Mouse (Mus musculus) liver, embryonic 11.5 days (tissue): ENCODE data around the gene Cd59b. TPM values are rescaled to one million over a fixed set of nuclear protein-coding genes. Genes with fewer than 3 reads are reported as not detected.
"Not testable (repeated sequence)": the region's sequence is repeated elsewhere in the genome, so short reads cannot be mapped to it uniquely, and the experiment has no call there.

Experiments used
- ATAC-seq: fragments of 200-750 bp; cut with Nextera tagmentation; replicated peaks from 2 replicates; pipeline ENCODE4 v1.8.0; 2017; ENCODE audit warnings: moderate number of reproducible peaks, mild to moderate bottlenecking, moderate TSS enrichment, moderate library complexity; ENCODE audit not compliant: low FRiP score
- DNase-seq: peaks from one replicate; pipeline ENCODE4 v3.0.0-alpha.2; 2017; ENCODE audit warnings: low spot score
- H3K27ac ChIP-seq: fragments of 300-500 bp; sonication (generic); 2 replicates; pipeline ENCODE4 v1.5.1; 2014; ENCODE audit warnings: mild to moderate bottlenecking, low read depth, low read length, control low read depth
- H3K27me3 ChIP-seq: fragments of 300-500 bp; sonication (generic); replicated peaks from 2 replicates; pipeline ENCODE4 v1.6.1; 2014; ENCODE audit warnings: low read length, mixed read lengths; ENCODE audit not compliant: control insufficient read depth, insufficient read depth
- H3K36me3 ChIP-seq: fragments of 300-500 bp; sonication (generic); 2 replicates; pipeline ENCODE4 v1.6.1; 2014; ENCODE audit warnings: mild to moderate bottlenecking, low read length, moderate library complexity, mixed read lengths; ENCODE audit not compliant: control insufficient read depth, insufficient read depth
- H3K4me1 ChIP-seq: fragments of 300-500 bp; sonication (generic); replicated peaks from 2 replicates; pipeline ENCODE4 v1.6.1; 2014; ENCODE audit warnings: low read length, mixed read lengths; ENCODE audit not compliant: control insufficient read depth, insufficient read depth
- H3K4me2 ChIP-seq: fragments of 300-500 bp; sonication (generic); 2 replicates; pipeline ENCODE4 v1.6.1; 2014; ENCODE audit warnings: mild to moderate bottlenecking, control low read depth, moderate library complexity
- H3K4me3 ChIP-seq: fragments of 300-500 bp; sonication (generic); 2 replicates; pipeline ENCODE4 v1.5.1; 2014; ENCODE audit warnings: low read depth, low read length, control low read depth
- H3K9ac ChIP-seq: fragments of 300-500 bp; sonication (generic); 2 replicates; pipeline ENCODE4 v1.6.1; 2014; ENCODE audit warnings: low read depth, low read length, control low read depth
- H3K9me3 ChIP-seq: fragments of 300-500 bp; sonication (generic); 2 replicates; pipeline ENCODE4 v1.6.1; 2016; ENCODE audit warnings: low read length, inconsistent platforms, mixed read lengths; ENCODE audit not compliant: control insufficient read depth
- WGBS: fragments of 180-500 bp; shearing (Covaris S2); extraction: QIAGEN DNeasy Blood & Tissue Kit; methylation state at CpG from one replicate; pipeline ENCODE4 v1.1.7; 2014; 5-methylcytosine and 5-hydroxymethylcytosine counted together
- polyA plus RNA-seq: library from polyadenylated mRNA; unstranded; fragments of >200 nt; fragmentation: Nextera tagmentation; extraction: Ambion mirVana; gene quantifications from 2 replicates; pipeline ENCODE4 v1.2.1, GENCODE M21; 2014

Cd59b gene
- polyA plus RNA-seq, 1 experiment from 2014 or later = 10.6 TPM

DNA sequence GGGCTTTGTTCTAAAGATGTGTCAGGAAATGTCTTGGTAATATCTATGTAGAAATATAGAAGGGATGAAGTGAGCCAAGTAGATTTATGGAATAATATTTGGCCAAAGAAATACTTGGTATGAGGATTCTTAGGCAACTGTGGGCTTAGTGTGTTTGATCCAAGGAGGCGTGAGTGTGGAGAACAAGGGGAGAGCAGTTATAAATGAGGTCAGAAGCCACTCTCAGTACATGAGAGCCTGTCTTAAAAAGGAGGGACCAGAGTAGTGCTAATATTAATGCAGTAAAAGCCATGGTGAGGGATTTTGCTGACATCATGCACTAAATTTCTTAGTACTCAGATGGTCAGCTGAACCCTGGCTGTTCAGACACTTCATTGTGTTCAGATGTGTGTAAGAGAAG, 11.3 kb upstream of the Cd59b start:
- no peak overlapping the region for H3K9ac ChIP-seq
- H3K27ac ChIP-seq = no peak overlapping the region
- H3K4me1 ChIP-seq = no peaks in the 10 kb centered on the region; the same call in 1 of the 2 replicates
- H3K36me3 ChIP-seq = peaks cover 26% of the 10 kb centered on the region
- no peak for DNase-seq
- H3K4me3 ChIP-seq = no peak overlapping the region
- WGBS = 85% methylated on average over 1 of the region's 1 CpGs
- no peak for ATAC-seq
- H3K4me2 ChIP-seq = no peak overlapping the region
- H3K27me3 ChIP-seq = no peaks in the 10 kb centered on the region
- no peaks in the 10 kb centered on the region for H3K9me3 ChIP-seq

DNA sequence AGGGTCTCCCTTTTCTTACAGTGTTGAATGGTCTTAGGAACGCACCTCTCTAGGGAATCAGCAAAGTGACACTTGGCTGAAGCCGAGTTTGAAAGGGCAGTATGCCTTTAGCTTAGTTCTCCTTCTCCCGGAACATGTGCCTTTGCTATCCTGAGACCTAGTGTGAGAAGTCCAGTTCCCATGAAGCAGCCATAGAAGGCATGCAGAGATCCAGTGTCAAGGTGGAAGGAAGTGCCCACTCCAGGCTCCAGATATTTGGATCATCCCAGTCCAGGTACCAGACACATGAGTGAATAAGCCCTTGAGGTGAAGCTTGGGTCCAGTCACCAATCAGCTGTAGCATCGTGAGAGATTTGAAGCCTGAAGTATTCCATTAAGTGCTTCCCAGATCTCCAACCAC, 10.7 kb upstream of the Cd59b start:
- Histone ChIP-seq H3K27me3 (no peaks in the 10 kb centered on the region), H3K4me1 (peaks cover 2% of the 10 kb centered on the region), H3K9me3 (no peaks in the 10 kb centered on the region), H3K4me3 (no peak overlapping the region), H3K4me2 (no peak overlapping the region), H3K9ac (no peak overlapping the region), H3K27ac (no peak overlapping the region), H3K36me3 (peaks cover 26% of the 10 kb centered on the region)
- WGBS = 93% methylated on average over 4 of the region's 4 CpGs
- DNase-seq (no peak), ATAC-seq (no peak)

DNA sequence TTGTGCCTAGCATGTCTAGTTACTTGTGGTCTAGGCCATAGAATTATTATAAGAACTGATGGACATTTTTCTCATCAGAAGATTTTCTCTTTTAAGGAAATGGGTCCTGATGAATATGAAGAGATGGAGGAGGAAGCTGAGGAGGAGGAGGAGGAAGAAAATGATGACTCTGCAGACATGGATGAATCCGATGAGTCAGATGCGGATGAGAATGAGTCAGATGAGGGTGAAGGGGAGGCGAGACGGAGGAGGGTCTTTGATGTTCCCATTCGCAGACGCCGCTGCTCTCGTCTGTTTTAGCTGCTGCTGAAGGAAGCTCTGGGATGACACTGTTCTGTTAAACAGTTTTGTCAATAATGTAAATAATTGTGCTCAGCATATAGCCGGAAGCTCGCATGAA, 9.9 kb upstream of the Cd59b start:
- peaks cover 5% of the 10 kb centered on the region for H3K4me1 ChIP-seq
- WGBS = 88% methylated on average over 10 of the region's 10 CpGs
- ATAC-seq = no peak
- H3K4me2 ChIP-seq = no peak overlapping the region
- H3K9ac ChIP-seq = no peak overlapping the region
- H3K27ac ChIP-seq = no peak overlapping the region; the same call in 1 of the 2 replicates
- no peak overlapping the region for H3K4me3 ChIP-seq
- H3K36me3 ChIP-seq = peaks cover 22% of the 10 kb centered on the region
- H3K27me3 ChIP-seq = no peaks in the 10 kb centered on the region
- no peak for DNase-seq
- H3K9me3 ChIP-seq = no peaks in the 10 kb centered on the region

DNA sequence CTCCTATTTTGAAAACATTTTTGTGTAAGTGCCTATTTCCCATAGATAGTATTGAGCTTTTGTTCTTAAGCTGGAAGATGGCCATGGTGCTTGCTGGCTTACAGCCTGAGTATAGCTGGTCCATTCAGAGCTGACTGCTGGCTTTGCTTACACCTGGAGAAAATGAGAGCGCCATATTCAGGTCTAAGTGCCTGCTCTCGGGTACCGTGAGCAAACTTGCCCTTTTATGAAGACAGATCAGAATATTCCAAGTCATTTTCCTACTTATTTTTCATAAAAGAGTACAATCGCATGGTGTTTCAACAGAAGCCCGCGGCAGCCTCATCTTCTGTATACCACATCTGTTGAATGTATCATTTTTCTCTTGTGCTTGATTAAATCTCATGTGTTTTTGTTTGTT, 8.7 kb upstream of the Cd59b start:
- Histone ChIP-seq H3K4me3 (no peak overlapping the region), H3K4me1 (peaks cover 5% of the 10 kb centered on the region), H3K27me3 (no peaks in the 10 kb centered on the region), H3K36me3 (peaks cover 16% of the 10 kb centered on the region), H3K27ac (no peak overlapping the region), H3K9ac (no peak overlapping the region), H3K9me3 (no peaks in the 10 kb centered on the region), H3K4me2 (no peak overlapping the region)
- ATAC-seq (no peak), DNase-seq (no peak)
- WGBS = 96% methylated on average over 6 of the region's 6 CpGs

DNA sequence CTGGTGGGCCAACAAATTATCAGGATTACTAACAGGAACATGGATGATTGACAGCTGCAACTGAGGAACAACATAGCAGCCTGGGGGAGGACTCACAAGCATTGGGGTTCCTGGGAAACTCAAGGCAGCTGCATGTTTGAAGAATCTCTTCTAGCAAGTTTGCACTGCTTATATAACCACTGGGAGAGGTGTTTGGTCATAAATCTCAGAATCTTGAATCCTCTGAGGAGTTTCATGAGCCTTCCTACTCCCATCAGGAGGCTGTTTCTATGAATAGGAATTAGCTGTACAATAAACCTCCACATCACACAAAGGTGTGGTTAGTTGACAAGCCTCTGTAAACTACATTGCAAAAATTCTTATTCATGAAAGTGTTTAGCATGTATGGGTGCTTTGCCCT, 7.0 kb upstream of the Cd59b start:
- H3K9ac ChIP-seq = no peak overlapping the region
- no peak overlapping the region for H3K27ac ChIP-seq
- H3K36me3 ChIP-seq = peaks cover 16% of the 10 kb centered on the region
- ATAC-seq = no peak
- no peaks in the 10 kb centered on the region for H3K27me3 ChIP-seq
- H3K4me3 ChIP-seq = no peak overlapping the region
- DNase-seq = no peak
- H3K4me1 ChIP-seq = peaks cover 5% of the 10 kb centered on the region
- no peak overlapping the region for H3K4me2 ChIP-seq
- no peaks in the 10 kb centered on the region for H3K9me3 ChIP-seq

DNA sequence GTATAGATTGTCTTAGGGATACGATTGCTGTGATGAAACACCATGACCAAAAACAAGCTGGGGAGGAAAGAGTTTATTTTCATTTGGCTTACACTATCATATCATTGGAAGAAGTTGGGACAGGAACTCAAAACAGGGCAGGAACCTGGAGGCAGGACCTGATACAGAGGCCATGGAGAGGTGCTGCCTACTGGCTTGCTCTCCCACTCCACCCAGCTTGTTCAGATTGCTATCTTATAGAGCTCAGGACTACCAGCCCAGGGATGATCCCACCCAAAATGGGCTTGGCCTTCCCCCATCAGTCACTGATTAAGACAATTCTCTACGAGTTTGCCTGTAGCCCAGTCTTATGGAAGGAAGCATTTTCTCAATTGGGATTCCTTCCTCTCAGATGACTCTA, 5.5 kb upstream of the Cd59b start:
- peaks cover 5% of the 10 kb centered on the region; the same call in 1 of the 2 replicates for H3K4me1 ChIP-seq
- no peak overlapping the region for H3K27ac ChIP-seq
- no peak overlapping the region for H3K4me2 ChIP-seq
- no peaks in the 10 kb centered on the region for H3K27me3 ChIP-seq
- ATAC-seq (peak; percentile 60; the same call in 1 of the 2 replicates), DNase-seq (no peak)
- WGBS = 66% methylated on average over 2 of the region's 2 CpGs
- peaks cover 14% of the 10 kb centered on the region for H3K36me3 ChIP-seq
- no peak overlapping the region for H3K4me3 ChIP-seq
- H3K9ac ChIP-seq = no peak overlapping the region
- no peaks in the 10 kb centered on the region for H3K9me3 ChIP-seq

DNA sequence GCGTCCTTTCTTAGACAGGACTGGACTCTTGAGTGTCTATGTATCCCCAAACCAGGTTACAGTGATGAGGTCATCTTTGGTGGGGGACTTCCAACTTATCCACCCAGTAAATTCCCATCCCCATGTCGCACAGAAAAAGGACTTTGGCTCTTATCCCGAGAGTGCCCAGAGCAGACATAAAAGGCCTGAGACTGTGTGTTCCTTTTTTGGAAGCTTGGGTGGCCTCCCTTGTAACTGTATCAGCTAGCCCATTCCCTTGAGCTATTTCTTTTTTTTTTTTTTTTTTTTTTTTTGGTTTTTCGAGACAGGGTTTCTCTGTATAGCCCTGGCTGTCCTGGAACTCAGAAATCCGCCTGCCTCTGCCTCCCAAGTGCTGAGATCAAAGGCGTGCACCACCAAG, 4.1 kb upstream of the Cd59b start, which contains the start of gene Gm10912:
Gene Gm10912, plus strand, starts transcription at position 301 of the 400 bp plus-strand sequence.
- not testable (repeated sequence) for H3K4me2 ChIP-seq, H3K4me3 ChIP-seq, H3K4me1 ChIP-seq, DNase-seq, H3K9ac ChIP-seq, H3K36me3 ChIP-seq, H3K27ac ChIP-seq, H3K9me3 ChIP-seq, ATAC-seq, H3K27me3 ChIP-seq
- 88% methylated on average over 6 of the region's 6 CpGs for WGBS

DNA sequence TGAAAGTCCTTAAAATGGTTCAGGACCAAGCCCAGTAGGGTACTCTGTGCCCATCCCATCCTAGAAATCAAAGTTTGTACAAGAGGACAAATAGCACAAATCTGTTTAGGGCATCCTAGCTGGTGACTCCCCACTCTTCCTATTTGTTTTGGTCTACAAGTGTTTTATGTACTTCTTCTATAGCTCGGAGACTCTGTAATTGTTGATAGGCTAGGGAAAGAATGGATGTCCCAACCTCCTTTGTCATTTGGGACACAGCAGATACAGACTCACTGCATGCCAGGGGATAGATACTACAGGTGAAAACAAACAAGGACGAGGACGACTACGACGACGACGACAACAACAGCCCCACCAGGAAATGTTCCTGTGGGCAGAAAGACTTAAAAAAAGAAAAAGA, 1.2 kb upstream of the Cd59b start, which contains the start of gene Gm10799:
Gene Gm10799, minus strand, starts transcription at position 101 of the 400 bp plus-strand sequence.
- H3K27ac ChIP-seq, H3K9me3 ChIP-seq, H3K4me3 ChIP-seq, ATAC-seq, H3K36me3 ChIP-seq, H3K9ac ChIP-seq, DNase-seq, H3K27me3 ChIP-seq, H3K4me2 ChIP-seq, H3K4me1 ChIP-seq: not testable (repeated sequence)
- WGBS = 62% methylated on average over 7 of the region's 7 CpGs

DNA sequence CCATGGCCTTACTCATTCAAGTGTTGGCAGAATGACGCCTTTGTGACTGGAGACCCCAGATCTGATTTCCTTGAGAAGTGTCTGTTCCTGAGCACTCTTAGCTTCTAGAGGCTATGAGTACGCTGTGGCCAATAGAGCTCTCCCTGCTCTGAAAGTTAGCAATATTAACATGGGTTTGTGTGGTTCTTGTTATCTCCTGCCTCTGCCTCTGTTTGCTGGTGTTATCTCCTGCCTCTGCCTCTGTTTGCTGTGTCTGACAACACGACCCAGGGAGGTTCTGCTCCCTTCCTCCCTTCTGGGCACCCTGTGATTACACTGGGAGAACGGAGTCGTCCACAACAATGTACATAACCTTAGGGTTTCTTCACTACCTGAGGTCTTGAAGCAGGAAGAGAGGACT, 8.6 kb downstream of the Cd59b start:
- not testable (repeated sequence) for H3K9me3 ChIP-seq, H3K9ac ChIP-seq, DNase-seq, H3K4me1 ChIP-seq, H3K4me3 ChIP-seq, H3K36me3 ChIP-seq, H3K27me3 ChIP-seq
- peak; percentile 99 for ATAC-seq
- Histone ChIP-seq H3K27ac (peak overlapping the region; percentile 84), H3K4me2 (peak overlapping the region; percentile 53)
- WGBS = 28% methylated on average over 5 of the region's 5 CpGs
